Mouse (Mus musculus): ENCODE data around the gene Pld4. TPM values are rescaled to one million over a fixed set of nuclear protein-coding genes. Genes with fewer than 3 reads are reported as not detected.

The Pld4 gene
- polyA plus RNA-seq, 1 experiment from 2014 or later: 13.0 TPM

GRCm38 (mm10) chr12:112722240-112723027, 38.0 kb upstream of the Pld4 start:
- Histone ChIP-seq H3K36me3 (ENCODE audit: control insufficient read depth, insufficient read depth, low read length) (peaks cover 9% of the 10 kb centered on the region; the same call in 1 of the 2 replicates), H3K4me1 (replicated peaks; ENCODE audit: control insufficient read depth, insufficient read depth, low read length) (peaks cover 10% of the 10 kb centered on the region), H3K27me3 (replicated peaks; ENCODE audit: control insufficient read depth, insufficient read depth, low read length) (0 out of 2 replicates have a peak, but pooled peaks cover 6% of the 10 kb centered on the region), H3K27ac (ENCODE audit: low read depth) (peak overlapping the region; percentile 73), H3K9me3 (ENCODE audit: control insufficient read depth, low read length) (no peaks in the 10 kb centered on the region), H3K4me3 (ENCODE audit: low read depth, low read length) (peak overlapping the region; percentile 71), H3K9ac (ENCODE audit: low read length) (peak overlapping the region; percentile 74), H3K4me2 (ENCODE audit: low read length) (peak overlapping the region; percentile 91)
- under 1% methylated on average over 71 of the region's 75 CpGs for WGBS
- ATAC-seq (replicated peaks; ENCODE audit: low FRiP score, low TSS enrichment, low read depth) (peak; percentile 49), DNase-seq (ENCODE audit: low spot score) (peak; percentile 80)

- 10% methylated on average over 5 of the region's 5 CpGs for WGBS
- Histone ChIP-seq H3K27ac (ENCODE audit: low read depth) (no peak overlapping the region; the same call in 1 of the 2 replicates), H3K4me3 (ENCODE audit: low read depth, low read length) (peak overlapping the region; percentile 71), H3K27me3 (replicated peaks; ENCODE audit: control insufficient read depth, insufficient read depth, low read length) (0 out of 2 replicates have a peak, but pooled peaks cover 6% of the 10 kb centered on the region), H3K4me1 (replicated peaks; ENCODE audit: control insufficient read depth, insufficient read depth, low read length) (peaks cover 10% of the 10 kb centered on the region), H3K36me3 (ENCODE audit: control insufficient read depth, insufficient read depth, low read length) (peaks cover 9% of the 10 kb centered on the region; the same call in 1 of the 2 replicates), H3K9ac (ENCODE audit: low read length) (peak overlapping the region; percentile 74), H3K4me2 (ENCODE audit: low read length) (peak overlapping the region; percentile 91), H3K9me3 (ENCODE audit: control insufficient read depth, low read length) (no peaks in the 10 kb centered on the region)
- ATAC-seq (replicated peaks; ENCODE audit: low FRiP score, low TSS enrichment, low read depth) (no peak), DNase-seq (ENCODE audit: low spot score) (no peak)
Measured at GRCm38 (mm10) chr12:112723028-112723330, 37.5 kb upstream of the Pld4 start.

DNA sequence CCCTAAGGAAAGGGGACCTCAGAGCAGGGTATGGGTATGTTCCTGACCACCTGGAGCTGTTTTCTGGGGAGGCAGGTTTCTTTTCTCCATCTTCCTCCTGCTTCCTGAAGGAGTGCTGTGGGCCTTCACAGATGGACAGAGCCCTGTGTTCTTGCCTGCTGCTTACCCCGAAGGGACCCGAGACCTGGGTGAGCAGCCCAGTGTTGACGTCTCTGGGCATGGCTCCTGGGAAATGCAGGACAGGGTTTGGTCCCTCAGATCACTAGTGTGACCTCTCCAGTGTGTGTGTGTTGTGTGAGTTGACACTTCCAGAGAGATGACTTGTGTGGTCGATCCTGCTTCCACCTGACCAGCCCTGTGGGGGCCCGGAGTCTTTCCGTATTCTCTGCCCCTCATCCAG, 37.0 kb upstream of the Pld4 start:
- Histone ChIP-seq H3K4me2 (ENCODE audit: low read length) (peak overlapping the region; percentile 91), H3K4me3 (ENCODE audit: low read depth, low read length) (peak overlapping the region; percentile 71), H3K9me3 (ENCODE audit: control insufficient read depth, low read length) (no peaks in the 10 kb centered on the region), H3K4me1 (replicated peaks; ENCODE audit: control insufficient read depth, insufficient read depth, low read length) (peaks cover 10% of the 10 kb centered on the region), H3K9ac (ENCODE audit: low read length) (no peak overlapping the region), H3K36me3 (ENCODE audit: control insufficient read depth, insufficient read depth, low read length) (peaks cover 9% of the 10 kb centered on the region; the same call in 1 of the 2 replicates), H3K27ac (ENCODE audit: low read depth) (no peak overlapping the region), H3K27me3 (replicated peaks; ENCODE audit: control insufficient read depth, insufficient read depth, low read length) (0 out of 2 replicates have a peak, but pooled peaks cover 6% of the 10 kb centered on the region)
- ATAC-seq (replicated peaks; ENCODE audit: low FRiP score, low TSS enrichment, low read depth) (no peak), DNase-seq (ENCODE audit: low spot score) (no peak)
- 89% methylated on average over 6 of the region's 6 CpGs for WGBS

DNA sequence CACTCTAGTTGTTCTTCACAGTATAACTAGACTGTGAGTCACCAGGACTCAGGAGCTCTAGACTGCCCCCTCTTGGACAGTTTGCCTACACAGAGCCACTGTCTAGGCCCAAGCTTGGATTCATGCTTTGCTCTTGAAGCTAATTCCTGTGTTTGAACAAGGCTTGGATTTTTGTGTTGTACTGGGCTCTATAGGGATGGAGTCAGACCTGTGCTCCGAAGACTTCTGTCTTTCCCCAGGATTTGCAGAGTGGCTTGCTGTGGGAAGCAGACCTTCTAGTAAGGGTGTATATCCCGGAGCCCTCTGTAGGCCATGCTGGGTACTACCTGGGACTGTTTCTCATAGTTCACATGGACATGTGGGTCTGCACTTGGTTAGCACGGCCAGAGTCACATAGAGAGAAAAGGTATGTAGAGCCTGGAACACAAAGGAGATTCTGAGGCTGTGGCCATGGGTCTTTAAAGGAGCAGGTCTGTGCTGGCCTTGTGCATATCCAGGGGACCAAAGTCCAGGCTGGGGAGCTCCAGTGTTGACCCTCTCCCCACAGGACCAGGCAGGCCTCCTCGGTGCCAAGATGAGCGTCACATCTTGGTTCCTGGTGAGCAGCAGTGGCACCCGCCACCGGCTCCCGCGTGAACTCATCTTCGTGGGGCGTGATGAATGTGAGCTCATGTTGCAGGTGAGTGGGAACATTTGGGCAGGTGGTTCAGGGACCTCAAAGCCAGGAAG, 36.2 kb upstream of the Pld4 start:
- ATAC-seq (replicated peaks; ENCODE audit: low FRiP score, low TSS enrichment, low read depth): no peak; the same call in 1 of the 2 replicates
- Histone ChIP-seq H3K4me2 (ENCODE audit: low read length) (0 out of 2 replicates have a peak overlapping the region, but pooled peaks have one; percentile 91), H3K4me3 (ENCODE audit: low read depth, low read length) (no peak overlapping the region), H3K9me3 (ENCODE audit: control insufficient read depth, low read length) (no peaks in the 10 kb centered on the region), H3K27ac (ENCODE audit: low read depth) (no peak overlapping the region), H3K36me3 (ENCODE audit: control insufficient read depth, insufficient read depth, low read length) (peaks cover 9% of the 10 kb centered on the region; the same call in 1 of the 2 replicates), H3K4me1 (replicated peaks; ENCODE audit: control insufficient read depth, insufficient read depth, low read length) (peaks cover 10% of the 10 kb centered on the region), H3K27me3 (replicated peaks; ENCODE audit: control insufficient read depth, insufficient read depth, low read length) (0 out of 2 replicates have a peak, but pooled peaks cover 6% of the 10 kb centered on the region), H3K9ac (ENCODE audit: low read length) (no peak overlapping the region)
- DNase-seq (ENCODE audit: low spot score): peak; percentile 89
- WGBS: 79% methylated on average over 11 of the region's 11 CpGs

DNA sequence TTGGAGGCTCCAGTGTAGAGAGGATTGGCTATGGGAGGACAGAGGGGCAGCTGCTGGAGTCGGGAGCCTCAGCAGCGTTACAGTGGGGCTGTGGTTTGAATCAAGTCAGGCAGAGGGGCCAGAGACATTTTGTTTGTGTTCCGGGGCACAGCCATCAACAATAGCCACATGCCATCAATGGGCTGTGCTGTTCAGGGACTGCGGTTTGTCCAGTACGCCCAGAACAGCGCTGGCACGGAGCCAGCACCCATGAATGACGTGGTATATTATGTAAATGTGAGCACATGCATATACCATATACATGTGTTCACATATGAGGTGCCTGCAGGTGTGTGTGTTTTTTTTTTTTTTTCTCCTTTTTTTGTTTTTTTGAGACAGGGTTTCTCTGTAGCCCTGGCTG, 32.7 kb upstream of the Pld4 start:
- Histone ChIP-seq H3K9ac (ENCODE audit: low read length) (no peak overlapping the region), H3K4me1 (replicated peaks; ENCODE audit: control insufficient read depth, insufficient read depth, low read length) (peaks cover 8% of the 10 kb centered on the region), H3K9me3 (ENCODE audit: control insufficient read depth, low read length) (no peaks in the 10 kb centered on the region), H3K4me3 (ENCODE audit: low read depth, low read length) (no peak overlapping the region), H3K27ac (ENCODE audit: low read depth) (no peak overlapping the region), H3K27me3 (replicated peaks; ENCODE audit: control insufficient read depth, insufficient read depth, low read length) (no peaks in the 10 kb centered on the region), H3K36me3 (ENCODE audit: control insufficient read depth, insufficient read depth, low read length) (peaks cover 29% of the 10 kb centered on the region; the same call in 1 of the 2 replicates), H3K4me2 (ENCODE audit: low read length) (no peak overlapping the region)
- DNase-seq (ENCODE audit: low spot score): no peak
- no peak for ATAC-seq (replicated peaks; ENCODE audit: low FRiP score, low TSS enrichment, low read depth)
- 69% methylated on average over 8 of the region's 8 CpGs for WGBS

DNA sequence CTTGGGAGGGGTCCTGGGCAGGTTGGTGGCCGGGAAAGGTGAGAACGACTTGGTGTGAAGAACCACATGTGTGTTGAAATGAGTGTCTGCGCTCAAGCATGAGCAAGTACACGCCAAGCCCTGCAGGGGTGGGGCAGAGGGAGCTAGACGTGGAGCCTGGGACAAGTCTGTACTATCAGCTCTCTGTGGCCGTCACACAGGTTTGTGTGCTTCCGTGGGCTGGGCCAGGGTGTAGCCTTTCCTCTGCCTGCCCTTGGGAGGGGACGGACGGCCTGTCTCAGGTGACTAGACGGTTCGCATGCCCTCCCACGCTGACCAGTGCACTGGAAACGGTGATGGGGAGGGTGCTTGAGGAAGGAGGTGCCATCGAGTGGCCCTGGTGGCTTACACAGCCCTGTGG, 29.6 kb upstream of the Pld4 start:
- no peak for DNase-seq (ENCODE audit: low spot score)
- 80% methylated on average over 14 of the region's 14 CpGs for WGBS

DNA sequence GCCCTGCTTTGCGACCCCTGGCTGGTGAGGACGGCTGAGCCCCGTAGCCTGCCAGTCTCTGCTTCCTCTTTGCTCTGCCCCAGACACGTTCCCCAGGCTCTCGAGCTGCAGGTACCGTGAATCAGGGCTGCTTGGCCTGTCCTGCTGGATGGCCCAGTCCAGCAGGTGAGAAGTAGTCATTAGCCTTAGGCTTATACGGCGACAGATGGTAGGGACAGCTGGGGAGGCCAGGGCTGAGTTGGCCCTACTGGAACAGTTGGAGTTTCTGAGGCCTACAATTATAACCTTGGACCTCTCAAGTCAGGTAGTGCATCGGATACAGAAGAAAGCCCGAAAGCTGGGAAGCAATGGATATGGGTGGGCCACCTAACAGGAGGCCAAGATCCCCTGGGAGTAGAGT, 27.9 kb upstream of the Pld4 start:
- no peak overlapping the region for H3K27ac ChIP-seq (ENCODE audit: low read depth)
- H3K9me3 ChIP-seq (ENCODE audit: control insufficient read depth, low read length): no peaks in the 10 kb centered on the region
- H3K4me3 ChIP-seq (ENCODE audit: low read depth, low read length): no peak overlapping the region
- ATAC-seq (replicated peaks; ENCODE audit: low FRiP score, low TSS enrichment, low read depth): no peak
- H3K4me1 ChIP-seq (replicated peaks; ENCODE audit: control insufficient read depth, insufficient read depth, low read length): no peaks in the 10 kb centered on the region
- no peak overlapping the region for H3K9ac ChIP-seq (ENCODE audit: low read length)
- peaks cover 62% of the 10 kb centered on the region for H3K36me3 ChIP-seq (ENCODE audit: control insufficient read depth, insufficient read depth, low read length)
- no peak for DNase-seq (ENCODE audit: low spot score)
- no peaks in the 10 kb centered on the region for H3K27me3 ChIP-seq (replicated peaks; ENCODE audit: control insufficient read depth, insufficient read depth, low read length)
- no peak overlapping the region for H3K4me2 ChIP-seq (ENCODE audit: low read length)
- 88% methylated on average over 10 of the region's 10 CpGs for WGBS

More for the DNA sequence above, 29.6 kb upstream of the Pld4 start:
- H3K4me1 ChIP-seq (replicated peaks; ENCODE audit: control insufficient read depth, insufficient read depth, low read length): no peaks in the 10 kb centered on the region; the same call in 1 of the 2 replicates
- no peak overlapping the region for H3K9ac ChIP-seq (ENCODE audit: low read length)
- no peaks in the 10 kb centered on the region for H3K9me3 ChIP-seq (ENCODE audit: control insufficient read depth, low read length)
- no peak overlapping the region for H3K27ac ChIP-seq (ENCODE audit: low read depth)
- no peak overlapping the region for H3K4me3 ChIP-seq (ENCODE audit: low read depth, low read length)
- no peaks in the 10 kb centered on the region for H3K27me3 ChIP-seq (replicated peaks; ENCODE audit: control insufficient read depth, insufficient read depth, low read length)
- no peak for ATAC-seq (replicated peaks; ENCODE audit: low FRiP score, low TSS enrichment, low read depth)
- H3K4me2 ChIP-seq (ENCODE audit: low read length): no peak overlapping the region
- peaks cover 45% of the 10 kb centered on the region for H3K36me3 ChIP-seq (ENCODE audit: control insufficient read depth, insufficient read depth, low read length)

DNA sequence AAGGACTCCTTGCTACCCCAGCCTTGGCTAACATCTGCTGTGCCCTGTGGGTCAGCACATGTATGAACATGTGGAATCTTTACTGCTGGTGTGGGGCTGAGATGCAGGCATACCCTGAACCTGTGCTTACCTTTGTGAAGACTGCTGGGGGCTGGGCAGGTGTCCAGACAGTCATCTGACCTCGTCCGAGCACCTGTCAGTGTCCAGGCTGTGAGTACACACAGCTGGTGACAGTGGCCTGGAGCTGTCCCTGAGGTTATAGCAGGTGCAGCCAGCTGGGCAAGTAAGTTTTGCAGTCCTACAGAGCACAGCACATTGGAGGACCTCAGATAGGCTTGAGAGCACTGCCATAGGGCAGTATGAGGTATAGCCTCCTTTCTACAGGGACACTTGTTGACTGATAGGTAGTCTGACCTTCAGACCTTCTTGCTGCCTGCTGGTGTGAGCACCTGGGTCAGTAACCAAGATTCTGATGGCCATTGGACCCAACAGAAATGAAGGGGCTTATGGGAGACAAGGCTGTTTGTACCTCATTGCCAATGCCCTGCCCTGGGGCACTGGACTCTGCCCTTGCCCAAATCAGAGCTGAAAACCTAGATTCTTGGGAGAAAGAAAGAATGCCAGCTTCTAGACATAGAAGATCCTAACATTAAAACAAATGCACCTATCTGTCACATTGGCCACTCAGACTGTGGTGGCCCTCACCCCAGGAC, 26.2 kb upstream of the Pld4 start:
- Histone ChIP-seq H3K27ac (ENCODE audit: low read depth) (no peak overlapping the region), H3K4me3 (ENCODE audit: low read depth, low read length) (no peak overlapping the region), H3K4me1 (replicated peaks; ENCODE audit: control insufficient read depth, insufficient read depth, low read length) (no peaks in the 10 kb centered on the region), H3K4me2 (ENCODE audit: low read length) (no peak overlapping the region), H3K36me3 (ENCODE audit: control insufficient read depth, insufficient read depth, low read length) (peaks cover 79% of the 10 kb centered on the region), H3K9ac (ENCODE audit: low read length) (no peak overlapping the region), H3K9me3 (ENCODE audit: control insufficient read depth, low read length) (no peaks in the 10 kb centered on the region), H3K27me3 (replicated peaks; ENCODE audit: control insufficient read depth, insufficient read depth, low read length) (no peaks in the 10 kb centered on the region)
- ATAC-seq (replicated peaks; ENCODE audit: low FRiP score, low TSS enrichment, low read depth) (no peak), DNase-seq (ENCODE audit: low spot score) (no peak)
- 77% methylated on average over 2 of the region's 2 CpGs for WGBS

Measured in intestine, embryonic 14.5 days (tissue).